Mouse (Mus musculus) MEL (cell line): ENCODE measurements at regions not wholly inside any gene's neighbourhood (a gene's known extent, or its start where the extent isn't known, plus 50 kb on each side); places are given as distances from the start of the nearest gene placed in this dataset.

Source experiments
- CHD2 ChIP-seq: IDR thresholded peaks from 2 replicates; pipeline ENCODE4 v1.6.1; 2011; ENCODE audit warnings: low read length, improper control_type of control experiment
- CTCF ChIP-seq, 3 experiments: IDR thresholded peaks in 2 of 3; conservative IDR thresholded peaks in 1 of 3; 2 replicates each; pipeline ENCODE4 v1.5.1; 2011 to 2012; ENCODE audit warnings: low read length in 3 of 3, low read depth in 2 of 3, mild to moderate bottlenecking in 2 of 3, improper control_type of control experiment in 1 of 3, inconsistent platforms in 1 of 3, mixed read lengths in 1 of 3, moderate library complexity in 1 of 3; ENCODE audit not compliant: control insufficient read depth in 1 of 3, insufficient read depth in 1 of 3, poor library complexity in 1 of 3, severe bottlenecking in 1 of 3
- EP300 ChIP-seq, 2 experiments: IDR thresholded peaks; 2 replicates each; pipeline ENCODE4 v1.6.1; 2011; ENCODE audit warnings: improper control_type of control experiment in 2 of 2, low read length in 2 of 2, low read depth in 1 of 2, mild to moderate bottlenecking in 1 of 2
- GABPA ChIP-seq: IDR thresholded peaks from 2 replicates; pipeline ENCODE4 v1.6.1; 2012; ENCODE audit warnings: low read depth, mild to moderate bottlenecking, inconsistent platforms, low read length, improper control_type of control experiment, moderate library complexity
- MYB ChIP-seq: IDR thresholded peaks from 2 replicates; pipeline ENCODE4 v1.6.1; 2011; ENCODE audit warnings: mild to moderate bottlenecking, low read depth, low read length, improper control_type of control experiment
- NELFE ChIP-seq: IDR thresholded peaks from 2 replicates; pipeline ENCODE4 v1.6.1; 2011; ENCODE audit warnings: low read depth, low read length, improper control_type of control experiment
- POLR2A ChIP-seq, 2 experiments: IDR thresholded peaks; 2 replicates each; pipeline ENCODE4 v1.6.1; 2011 to 2012; ENCODE audit warnings: low read length in 2 of 2, mild to moderate bottlenecking in 2 of 2, control low read depth in 1 of 2, improper control_type of control experiment in 1 of 2, low read depth in 1 of 2, moderate library complexity in 1 of 2; ENCODE audit not compliant: control insufficient read depth in 1 of 2, insufficient read depth in 1 of 2, poor library complexity in 1 of 2
- POLR2AphosphoS2 ChIP-seq: IDR thresholded peaks from 2 replicates; pipeline ENCODE4 v1.6.1; 2011; ENCODE audit warnings: low read length, improper control_type of control experiment
- POLR2AphosphoS5 ChIP-seq: IDR thresholded peaks from 2 replicates; pipeline ENCODE4 v1.6.1; 2012; ENCODE audit warnings: low read depth, borderline replicate concordance, mild to moderate bottlenecking, inconsistent platforms, low read length, moderate library complexity, mixed read lengths
- RAD21 ChIP-seq: IDR thresholded peaks from 2 replicates; pipeline ENCODE4 v1.6.1; 2011; ENCODE audit warnings: mild to moderate bottlenecking, low read depth, low read length, improper control_type of control experiment
- TAL1 ChIP-seq: IDR thresholded peaks from 2 replicates; pipeline ENCODE4 v1.6.1; 2012; ENCODE audit warnings: mild to moderate bottlenecking, inconsistent platforms, low read length, moderate library complexity, mixed read lengths
- ZMIZ1 ChIP-seq: IDR thresholded peaks from 2 replicates; pipeline ENCODE4 v1.6.1; 2012; ENCODE audit warnings: low read depth, mild to moderate bottlenecking, inconsistent platforms, low read length, improper control_type of control experiment, moderate library complexity

DNA sequence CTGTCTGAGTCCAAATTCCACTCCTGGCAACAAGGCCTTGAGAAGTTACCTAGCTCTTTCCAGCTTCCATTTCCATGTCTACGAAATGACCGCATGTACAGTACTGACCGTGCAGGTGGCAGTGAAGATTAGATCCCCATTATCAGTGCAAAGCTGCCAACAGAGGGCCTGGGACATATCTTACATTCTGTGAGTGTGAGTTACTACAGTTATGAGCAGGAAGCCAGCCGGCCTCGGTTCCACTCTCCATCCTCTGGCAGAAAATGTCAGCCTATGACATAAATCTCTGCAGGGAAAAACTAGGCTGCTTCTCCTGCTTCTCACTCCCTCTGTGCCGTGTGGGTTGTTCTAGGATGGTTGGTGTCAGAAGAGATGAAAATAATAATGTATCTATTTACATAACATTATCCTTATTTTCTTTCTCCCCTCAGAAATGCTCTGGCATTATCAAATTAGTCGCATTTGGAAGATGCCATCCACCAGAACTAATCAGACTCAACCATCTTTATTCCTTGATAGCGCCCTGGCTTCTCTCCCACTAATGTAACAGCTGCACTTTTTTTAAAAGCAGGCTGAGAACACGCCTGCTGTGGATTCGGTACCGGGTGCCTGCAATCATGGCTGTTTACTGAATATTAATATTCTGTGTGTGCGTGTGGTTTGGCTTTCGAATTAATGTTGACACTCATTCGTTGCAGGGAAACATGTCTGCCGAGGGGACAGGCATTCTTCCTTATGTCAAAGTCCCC is 77.5 kb downstream of the Dyrk2 start:
- TF ChIP-seq CTCF (IDR thresholded peaks at IDR 0.05 in 2 of 3, conservative IDR thresholded peaks at IDR 0.05 in 1 of 3; ENCODE audit: control insufficient read depth in 1 of 3, insufficient read depth in 1 of 3, low read depth in 2 of 3, low read length in 3 of 3, poor library complexity in 1 of 3, severe bottlenecking in 1 of 3) = no peak
- TF ChIP-seq POLR2AphosphoS5 = no peak
- TF ChIP-seq TAL1 = no peak
- no peak for TF ChIP-seq EP300 (IDR thresholded peaks at IDR 0.05; ENCODE audit: low read depth in 1 of 2, low read length in 2 of 2)
- TF ChIP-seq ZMIZ1 = no peak
- no peak for TF ChIP-seq CHD2
- TF ChIP-seq MYB = no peak
- no peak for TF ChIP-seq POLR2A (IDR thresholded peaks at IDR 0.05; ENCODE audit: control insufficient read depth in 1 of 2, insufficient read depth in 1 of 2, low read depth in 1 of 2, low read length in 2 of 2, poor library complexity in 1 of 2)
- TF ChIP-seq NELFE = no peak
- no peak for TF ChIP-seq GABPA
- TF ChIP-seq POLR2AphosphoS2 = no peak
- TF ChIP-seq RAD21 = no peak
